ENCODE assay signal across 8 mouse cellular contexts in genomic region chr2:4391678-4392085, GRCm38 (mm10).
DNase-seq lines count a peak whose midpoint lies in the region; ATAC-seq and TF ChIP-seq lines count a peak whose summit lies in the region.

No protein-coding gene starts in this region.

- DNase-seq in heart, embryonic 10.5 days (ENCODE audit: low spot score) = no peak
- peak; percentile 65 for DNase-seq in kidney, postnatal 0 days (ENCODE audit: low spot score)
- DNase-seq in adipocyte (ENCODE audit: low spot score) = no peak
- no peak for DNase-seq in ovary, postnatal 36 days (ENCODE audit: low spot score)
- no peak for DNase-seq in layer of hippocampus, adult 18-20 months (ENCODE audit: low spot score in 2 of 2)

- TF ChIP-seq CTCF in kidney, postnatal 0 days (IDR thresholded peaks at IDR 0.05; ENCODE audit: low read depth) = no peak

- H3K4me2 ChIP-seq in hindbrain, embryonic 13.5 days = no peak overlapping the region
- no peak overlapping the region for H3K4me2 ChIP-seq in hindbrain, embryonic 12.5 days (replicated peaks)
- peak overlapping the region; percentile 39 for H3K4me2 ChIP-seq in kidney, postnatal 0 days (ENCODE audit: low read length)

- 44% methylated on average over 7 of the region's 7 CpGs for whole genome bisulfite sequencing in hindbrain, embryonic 13.5 days
- 54% methylated on average over 7 of the region's 7 CpGs for WGBS in hindbrain, embryonic 12.5 days
- 35% methylated on average over 7 of the region's 7 CpGs for WGBS in heart, embryonic 10.5 days
- WGBS in kidney, postnatal 0 days = 26% methylated on average over 7 of the region's 7 CpGs
- 36% methylated on average over 7 of the region's 7 CpGs for WGBS in macrophage (ENCODE audit: missing documents)

- H3K4me1 ChIP-seq in hindbrain, embryonic 13.5 days (replicated peaks) = peaks cover 15% of the 10 kb centered on the region
- H3K4me1 ChIP-seq in hindbrain, embryonic 12.5 days = peaks cover 15% of the 10 kb centered on the region
- peaks cover 24% of the 10 kb centered on the region for H3K4me1 ChIP-seq in heart, embryonic 10.5 days
- no peaks in the 10 kb centered on the region for H3K4me1 ChIP-seq in kidney, postnatal 0 days (replicated peaks; ENCODE audit: insufficient read depth, low read length)

- H3K4me3 ChIP-seq in hindbrain, embryonic 13.5 days = no peak overlapping the region
- no peak overlapping the region for H3K4me3 ChIP-seq in hindbrain, embryonic 12.5 days
- 0 out of 2 replicates have a peak overlapping the region, but pooled peaks have one; percentile 18 for H3K4me3 ChIP-seq in heart, embryonic 10.5 days
- H3K4me3 ChIP-seq in kidney, postnatal 0 days (replicated peaks; ENCODE audit: low read depth, low read length) = no peak overlapping the region
- H3K4me3 ChIP-seq in macrophage (ENCODE audit: inconsistent target) = no peak overlapping the region

- ATAC-seq in hindbrain, embryonic 13.5 days (ENCODE audit: low FRiP score) = no peak
- no peak for ATAC-seq in hindbrain, embryonic 12.5 days (ENCODE audit: low FRiP score)
- ATAC-seq in kidney, postnatal 0 days (replicated peaks; ENCODE audit: low FRiP score, low read depth) = no peak; the same call in 1 of the 2 replicates

- H3K27me3 ChIP-seq in hindbrain, embryonic 13.5 days = no peaks in the 10 kb centered on the region
- H3K27me3 ChIP-seq in hindbrain, embryonic 12.5 days = no peaks in the 10 kb centered on the region
- H3K27me3 ChIP-seq in heart, embryonic 10.5 days (ENCODE audit: insufficient read depth, poor library complexity, severe bottlenecking) = no peaks in the 10 kb centered on the region
- no peaks in the 10 kb centered on the region for H3K27me3 ChIP-seq in kidney, postnatal 0 days (ENCODE audit: insufficient read depth, low read length)

- H3K9me3 ChIP-seq in hindbrain, embryonic 13.5 days = no peaks in the 10 kb centered on the region
- H3K9me3 ChIP-seq in hindbrain, embryonic 12.5 days (replicated peaks) = peaks cover 4% of the 10 kb centered on the region; the same call in 1 of the 2 replicates
- H3K9me3 ChIP-seq in heart, embryonic 10.5 days = no peaks in the 10 kb centered on the region
- H3K9me3 ChIP-seq in kidney, postnatal 0 days (replicated peaks; ENCODE audit: low read length) = no peaks in the 10 kb centered on the region

- H3K27ac ChIP-seq in hindbrain, embryonic 13.5 days = peak overlapping the region; percentile 48; the same call in 1 of the 2 replicates
- H3K27ac ChIP-seq in hindbrain, embryonic 12.5 days = no peak overlapping the region
- peak overlapping the region; percentile 62 for H3K27ac ChIP-seq in heart, embryonic 10.5 days
- H3K27ac ChIP-seq in kidney, postnatal 0 days = peak overlapping the region; percentile 11; the same call in 1 of the 2 replicates
- H3K27ac ChIP-seq in macrophage = peak overlapping the region; percentile 32

- no peaks in the 10 kb centered on the region for H3K79me2 ChIP-seq in macrophage (ENCODE audit: inconsistent target)

- H3K36me3 ChIP-seq in hindbrain, embryonic 13.5 days = no peaks in the 10 kb centered on the region
- no peaks in the 10 kb centered on the region for H3K36me3 ChIP-seq in hindbrain, embryonic 12.5 days
- no peaks in the 10 kb centered on the region; the same call in 1 of the 2 replicates for H3K36me3 ChIP-seq in heart, embryonic 10.5 days
- H3K36me3 ChIP-seq in kidney, postnatal 0 days (ENCODE audit: insufficient read depth, low read length) = no peaks in the 10 kb centered on the region
- no peaks in the 10 kb centered on the region for H3K36me3 ChIP-seq in macrophage (ENCODE audit: inconsistent target)

- no peak overlapping the region for H3K9ac ChIP-seq in hindbrain, embryonic 13.5 days
- H3K9ac ChIP-seq in hindbrain, embryonic 12.5 days = no peak overlapping the region
- H3K9ac ChIP-seq in kidney, postnatal 0 days (ENCODE audit: low read depth, low read length) = no peak overlapping the region
